Mouse (Mus musculus) megakaryocyte, embryonic 14.5 days (primary cell): ENCODE results near the gene Slc35f6.

Experiments
- FLI1 ChIP-seq: IDR thresholded peaks from 2 replicates; pipeline ENCODE4 v1.6.1; 2012; ENCODE audit warnings: low read length, inconsistent platforms, mixed read lengths
- GATA1 ChIP-seq: IDR thresholded peaks from 3 replicates; pipeline ENCODE4 v1.6.1; 2012; ENCODE audit warnings: mixed read lengths, low read length, inconsistent platforms, borderline replicate concordance

DNA sequence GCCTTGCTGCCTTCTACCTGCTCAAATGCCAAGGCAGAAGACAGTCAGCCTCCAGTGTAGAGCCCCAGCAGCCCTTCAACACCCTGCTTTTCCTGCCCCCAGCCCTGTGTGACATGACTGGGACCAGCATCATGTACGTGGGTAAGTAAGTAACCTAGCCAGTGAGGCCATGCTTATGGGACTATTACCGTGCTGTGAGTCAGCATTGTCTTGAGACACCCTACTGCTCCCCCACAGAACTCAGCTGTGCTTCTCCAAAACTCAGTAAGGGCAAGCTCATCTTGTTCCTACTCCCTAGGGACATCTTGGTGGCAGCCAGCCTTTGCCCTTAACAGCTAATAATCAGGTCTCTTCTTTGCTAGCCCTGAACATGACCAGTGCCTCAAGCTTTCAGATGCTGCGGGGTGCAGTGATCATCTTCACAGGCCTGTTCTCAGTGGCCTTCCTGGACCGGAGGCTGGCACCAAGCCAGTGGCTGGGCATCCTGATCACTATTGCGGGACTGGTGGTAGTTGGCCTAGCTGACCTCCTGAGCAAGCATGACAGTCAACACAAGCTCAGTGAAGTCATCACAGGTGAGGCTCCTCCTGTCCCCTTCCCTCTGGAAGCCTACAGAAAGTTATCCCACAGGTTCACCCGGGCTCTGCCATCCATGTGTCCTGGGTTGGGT is 7.9 kb downstream of the Slc35f6 start:
- TF ChIP-seq GATA1 (no peak), FLI1 (no peak)
